Mouse (Mus musculus) heart, adult 2 months (tissue): ENCODE data around the gene Gm20662.

ENCODE experiments used
- CTCF ChIP-seq: fragments of 200-600 bp; IDR thresholded peaks from 2 replicates; pipeline ENCODE4 v1.8.1; 2022; ENCODE audit warnings: antibody characterized with exemption, mild to moderate bottlenecking, moderate library complexity
- EP300 ChIP-seq: fragments of 200-500 bp; IDR thresholded peaks from 2 replicates; pipeline ENCODE4 v1.6.1; 2011; ENCODE audit warnings: low read depth, low read length, control low read depth; ENCODE audit not compliant: insufficient read depth
- POLR2A ChIP-seq: fragments of 200-500 bp; IDR thresholded peaks from 2 replicates; pipeline ENCODE4 v1.6.1; 2011; ENCODE audit warnings: mild to moderate bottlenecking, low read depth, low read length, control low read depth; ENCODE audit not compliant: insufficient read depth

- TF ChIP-seq CTCF (no peak), EP300 (no peak), POLR2A (no peak)
These were observed 55.2 kb downstream of the Gm20662 start for GRCm38 (mm10) chr9:108051184-108051930.
